Mouse (Mus musculus) hindbrain, embryonic 11.5 days (tissue): ENCODE measurements at regions not wholly inside any gene's neighbourhood (a gene's known extent, or its start where the extent isn't known, plus 50 kb on each side); places are given as distances from the start of the nearest gene placed in this dataset.

Source experiments
- ATAC-seq: fragments of 200-750 bp; cut with Nextera tagmentation; 2 replicates; pipeline ENCODE4 v1.8.0; 2017; ENCODE audit warnings: mild to moderate bottlenecking, moderate TSS enrichment, moderate library complexity; ENCODE audit not compliant: low FRiP score
- DNase-seq: peaks from one replicate; pipeline ENCODE4 v3.0.0-alpha.2; 2015; ENCODE audit warnings: low spot score
- H3K27ac ChIP-seq: fragments of 300-500 bp; sonication (generic); 2 replicates; pipeline ENCODE4 v1.5.1; 2014; ENCODE audit warnings: mild to moderate bottlenecking, low read depth, low read length
- H3K27me3 ChIP-seq: fragments of 300-500 bp; sonication (generic); 2 replicates; pipeline ENCODE4 v1.6.1; 2014; ENCODE audit warnings: mild to moderate bottlenecking, low read length, moderate library complexity, mixed read lengths; ENCODE audit not compliant: control insufficient read depth, insufficient read depth
- H3K36me3 ChIP-seq: fragments of 300-500 bp; sonication (generic); 2 replicates; pipeline ENCODE4 v1.6.1; 2014; ENCODE audit warnings: mild to moderate bottlenecking, low read length, moderate library complexity, mixed read lengths; ENCODE audit not compliant: control insufficient read depth, insufficient read depth
- H3K4me1 ChIP-seq: fragments of 300-500 bp; sonication (generic); replicated peaks from 2 replicates; pipeline ENCODE4 v1.6.1; 2014; ENCODE audit warnings: low read length, mixed read lengths; ENCODE audit not compliant: control insufficient read depth, insufficient read depth
- H3K4me2 ChIP-seq: fragments of 300-500 bp; sonication (generic); replicated peaks from 2 replicates; pipeline ENCODE4 v1.6.1; 2014; ENCODE audit warnings: mild to moderate bottlenecking, low read depth, low read length
- H3K4me3 ChIP-seq: fragments of 300-500 bp; sonication (generic); 2 replicates; pipeline ENCODE4 v1.5.1; 2014; ENCODE audit warnings: low read depth, low read length
- H3K9ac ChIP-seq: fragments of 300-500 bp; sonication (generic); 2 replicates; pipeline ENCODE4 v1.6.1; 2014; ENCODE audit warnings: low read depth, low read length
- H3K9me3 ChIP-seq: fragments of 300-500 bp; sonication (generic); 2 replicates; pipeline ENCODE4 v1.6.1; 2016; ENCODE audit warnings: low read length; ENCODE audit not compliant: control insufficient read depth
- WGBS: fragments of 180-500 bp; shearing (Covaris S2); extraction: QIAGEN DNeasy Blood & Tissue Kit; methylation state at CpG from one replicate; pipeline ENCODE4 v1.1.7; 2014; 5-methylcytosine and 5-hydroxymethylcytosine counted together

- Histone ChIP-seq H3K4me2 (no peak overlapping the region), H3K27ac (no peak overlapping the region), H3K9ac (no peak overlapping the region), H3K27me3 (no peaks in the 10 kb centered on the region), H3K9me3 (no peaks in the 10 kb centered on the region), H3K36me3 (no peaks in the 10 kb centered on the region), H3K4me3 (no peak overlapping the region), H3K4me1 (no peaks in the 10 kb centered on the region)
- 76% methylated on average over 6 of the region's 6 CpGs for WGBS
- ATAC-seq, result no peak
- no peak for DNase-seq
These were observed 481.0 kb upstream of the Sox11 start for GRCm38 (mm10) chr12:27823392-27823791.

- Histone ChIP-seq H3K4me2 (no peak overlapping the region), H3K27me3 (no peaks in the 10 kb centered on the region), H3K9ac (no peak overlapping the region), H3K36me3 (no peaks in the 10 kb centered on the region), H3K4me1 (no peaks in the 10 kb centered on the region), H3K9me3 (no peaks in the 10 kb centered on the region), H3K27ac (no peak overlapping the region), H3K4me3 (no peak overlapping the region)
- 89% methylated on average over 4 of the region's 4 CpGs for WGBS
- DNase-seq, result no peak
- no peak for ATAC-seq
These were observed 454.3 kb upstream of the Sox11 start for GRCm38 (mm10) chr12:27796642-27797041.

GRCm38 (mm10) chr12:27786716-27787291, 444.4 kb upstream of the Sox11 start:
- no peak for DNase-seq
- H3K4me3 ChIP-seq, result no peak overlapping the region
- H3K27me3 ChIP-seq, result no peaks in the 10 kb centered on the region
- H3K4me2 ChIP-seq, result no peak overlapping the region
- no peak overlapping the region for H3K27ac ChIP-seq
- no peak for ATAC-seq
- no peaks in the 10 kb centered on the region for H3K4me1 ChIP-seq
- no peaks in the 10 kb centered on the region for H3K9me3 ChIP-seq
- WGBS, result 45% methylated on average over 3 of the region's 3 CpGs
- H3K36me3 ChIP-seq, result no peaks in the 10 kb centered on the region
- no peak overlapping the region for H3K9ac ChIP-seq

GRCm38 (mm10) chr12:27780801-27781200, 438.4 kb upstream of the Sox11 start:
- ATAC-seq (no peak), DNase-seq (no peak)
- no peaks in the 10 kb centered on the region for H3K36me3 ChIP-seq
- no peak overlapping the region for H3K9ac ChIP-seq
- no peak overlapping the region for H3K27ac ChIP-seq
- 97% methylated on average over 1 of the region's 1 CpGs for WGBS
- H3K4me1 ChIP-seq, result no peaks in the 10 kb centered on the region
- H3K4me3 ChIP-seq, result no peak overlapping the region
- no peaks in the 10 kb centered on the region for H3K27me3 ChIP-seq
- H3K4me2 ChIP-seq, result no peak overlapping the region
- H3K9me3 ChIP-seq, result no peaks in the 10 kb centered on the region

GRCm38 (mm10) chr12:27765948-27766347, 423.6 kb upstream of the Sox11 start:
- Histone ChIP-seq H3K9ac (no peak overlapping the region), H3K27ac (no peak overlapping the region), H3K27me3 (no peaks in the 10 kb centered on the region), H3K4me1 (no peaks in the 10 kb centered on the region), H3K4me3 (no peak overlapping the region), H3K4me2 (no peak overlapping the region), H3K9me3 (no peaks in the 10 kb centered on the region), H3K36me3 (no peaks in the 10 kb centered on the region)
- 75% methylated on average over 1 of the region's 1 CpGs for WGBS
- no peak for DNase-seq
- ATAC-seq, result no peak

- DNase-seq, result no peak
- H3K4me2 ChIP-seq, result no peak overlapping the region
- H3K27ac ChIP-seq, result no peak overlapping the region
- H3K27me3 ChIP-seq, result no peaks in the 10 kb centered on the region
- no peaks in the 10 kb centered on the region for H3K4me1 ChIP-seq
- H3K9ac ChIP-seq, result no peak overlapping the region
- H3K4me3 ChIP-seq, result no peak overlapping the region
- H3K36me3 ChIP-seq, result no peaks in the 10 kb centered on the region
- no peak for ATAC-seq
- H3K9me3 ChIP-seq, result no peaks in the 10 kb centered on the region
These were observed 416.6 kb upstream of the Sox11 start for GRCm38 (mm10) chr12:27759016-27759415.

- Histone ChIP-seq H3K27ac (no peak overlapping the region), H3K4me2 (no peak overlapping the region), H3K4me1 (no peaks in the 10 kb centered on the region), H3K9ac (no peak overlapping the region), H3K36me3 (no peaks in the 10 kb centered on the region), H3K4me3 (no peak overlapping the region), H3K9me3 (no peaks in the 10 kb centered on the region), H3K27me3 (no peaks in the 10 kb centered on the region)
- ATAC-seq (no peak), DNase-seq (no peak)
These were observed 415.3 kb upstream of the Sox11 start for GRCm38 (mm10) chr12:27757641-27758040.

GRCm38 (mm10) chr12:27724619-27725200, 382.3 kb upstream of the Sox11 start:
- no peaks in the 10 kb centered on the region for H3K4me1 ChIP-seq
- peak; percentile 14 for DNase-seq
- ATAC-seq, result no peak
- no peaks in the 10 kb centered on the region for H3K36me3 ChIP-seq
- WGBS, result 61% methylated on average over 5 of the region's 5 CpGs
- no peaks in the 10 kb centered on the region for H3K9me3 ChIP-seq
- H3K4me3 ChIP-seq, result no peak overlapping the region
- H3K9ac ChIP-seq, result no peak overlapping the region
- no peak overlapping the region for H3K27ac ChIP-seq
- no peaks in the 10 kb centered on the region for H3K27me3 ChIP-seq
- H3K4me2 ChIP-seq, result no peak overlapping the region

GRCm38 (mm10) chr12:27680459-27680858, 338.1 kb upstream of the Sox11 start:
- H3K27ac ChIP-seq, result no peak overlapping the region
- no peak overlapping the region for H3K4me3 ChIP-seq
- no peaks in the 10 kb centered on the region for H3K27me3 ChIP-seq
- no peaks in the 10 kb centered on the region for H3K9me3 ChIP-seq
- ATAC-seq (no peak), DNase-seq (no peak)
- H3K36me3 ChIP-seq, result no peaks in the 10 kb centered on the region
- H3K4me1 ChIP-seq, result no peaks in the 10 kb centered on the region
- no peak overlapping the region for H3K9ac ChIP-seq
- H3K4me2 ChIP-seq, result no peak overlapping the region
